Mouse (Mus musculus): ENCODE data around the gene Cacna2d3.

- TF ChIP-seq CTCF (IDR thresholded peaks at IDR 0.05 in 2 of 3, conservative IDR thresholded peaks at IDR 0.05 in 1 of 3; ENCODE audit: control insufficient read depth in 1 of 3, insufficient read depth in 1 of 3, low read depth in 2 of 3, low read length in 3 of 3, poor library complexity in 1 of 3, severe bottlenecking in 1 of 3) (no peak), MEF2A (IDR thresholded peaks at IDR 0.05; ENCODE audit: extremely low read depth, insufficient replicate concordance, low read depth, low read length, poor library complexity, severe bottlenecking) (no peak), MAFK (IDR thresholded peaks at IDR 0.05; ENCODE audit: borderline replicate concordance, low read depth, low read length) (no peak), CHD1 (IDR thresholded peaks at IDR 0.05; ENCODE audit: low read depth, low read length) (no peak), ZKSCAN1 (IDR thresholded peaks at IDR 0.05; ENCODE audit: low read depth, low read length) (no peak), USF1 (IDR thresholded peaks at IDR 0.05; ENCODE audit: low read depth, low read length) (no peak), TAL1 (IDR thresholded peaks at IDR 0.05; ENCODE audit: low read length) (no peak), POLR2A (IDR thresholded peaks at IDR 0.05; ENCODE audit: control insufficient read depth in 1 of 2, insufficient read depth in 1 of 2, low read depth in 1 of 2, low read length in 2 of 2, poor library complexity in 1 of 2) (no peak), USF2 (IDR thresholded peaks at IDR 0.05; ENCODE audit: borderline replicate concordance in 1 of 2, insufficient read depth in 1 of 2, low read depth in 1 of 2, low read length in 2 of 2) (no peak), MXI1 (IDR thresholded peaks at IDR 0.05; ENCODE audit: low read depth, low read length) (no peak), E2F4 (IDR thresholded peaks at IDR 0.05; ENCODE audit: borderline replicate concordance, low read depth, low read length) (no peak), EP300 (IDR thresholded peaks at IDR 0.05; ENCODE audit: low read depth in 1 of 2, low read length in 2 of 2) (no peak)
Observed at GRCm38 (mm10) chr14:29323718-29324429, 397.8 kb downstream of the Cacna2d3 start.

Measured in MEL (cell line).